Mouse (Mus musculus): ENCODE measurements at regions not wholly inside any gene's neighbourhood (a gene's known extent, or its start where the extent isn't known, plus 50 kb on each side); places are given as distances from the start of the nearest gene placed in this dataset.

DNA sequence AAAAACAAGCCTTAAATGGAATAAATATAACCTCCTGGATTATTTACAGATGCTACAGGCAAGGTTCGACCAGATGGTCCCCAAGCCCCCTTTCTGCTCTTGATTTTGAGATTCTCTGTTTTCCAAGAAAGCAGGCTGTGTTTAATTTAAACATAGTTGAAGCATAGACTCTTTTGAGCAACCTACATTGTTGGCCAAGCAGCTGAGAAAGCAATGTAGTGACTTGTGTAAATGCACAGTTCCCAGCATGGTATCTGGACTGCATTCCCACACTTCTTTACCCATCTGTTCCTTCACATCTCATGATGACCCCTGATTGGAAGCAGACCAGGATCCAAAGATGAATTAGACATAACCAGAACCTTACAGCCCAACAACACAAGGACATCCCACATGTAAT, 120.3 kb upstream of the Tom1l1 start:
- H3K4me3 ChIP-seq (ENCODE audit: low read length): no peak overlapping the region
- H3K4me1 ChIP-seq (ENCODE audit: insufficient read depth, low read length): no peaks in the 10 kb centered on the region
- H3K36me3 ChIP-seq (ENCODE audit: insufficient read depth, low read length): no peaks in the 10 kb centered on the region
- no peaks in the 10 kb centered on the region for H3K27me3 ChIP-seq (ENCODE audit: insufficient read depth, low read length)
- H3K9ac ChIP-seq (replicated peaks; ENCODE audit: low read length): no peak overlapping the region
- WGBS: 67% methylated on average over 1 of the region's 1 CpGs
- no peaks in the 10 kb centered on the region for H3K9me3 ChIP-seq (ENCODE audit: low read length)
- no peak overlapping the region for H3K4me2 ChIP-seq (replicated peaks; ENCODE audit: low read depth, low read length)
- ATAC-seq (ENCODE audit: low FRiP score, low TSS enrichment): no peak
- no peak overlapping the region for H3K27ac ChIP-seq (ENCODE audit: low read length)

DNA sequence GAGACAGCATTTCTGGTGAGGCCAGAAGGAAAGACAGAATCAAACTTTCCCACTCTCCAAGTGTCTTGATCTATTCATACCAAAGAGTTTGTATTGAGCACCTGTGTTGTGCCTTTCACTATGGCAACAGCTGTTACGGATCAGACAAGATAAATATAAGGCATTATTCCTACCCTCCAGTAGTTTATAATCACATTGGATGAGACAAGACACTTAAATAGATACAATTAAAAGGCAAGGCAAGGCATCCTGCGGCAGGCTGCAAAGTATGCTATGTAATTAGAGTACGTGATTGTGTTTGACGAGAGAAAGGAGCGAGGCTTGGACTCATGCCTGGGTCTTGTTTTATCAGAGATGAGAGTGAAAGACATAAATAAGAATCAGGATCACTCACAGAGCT, 119.2 kb upstream of the Tom1l1 start:
- Histone ChIP-seq H3K36me3 (ENCODE audit: insufficient read depth, low read length) (no peaks in the 10 kb centered on the region), H3K4me3 (ENCODE audit: low read length) (no peak overlapping the region), H3K4me2 (replicated peaks; ENCODE audit: low read depth, low read length) (no peak overlapping the region), H3K9ac (replicated peaks; ENCODE audit: low read length) (no peak overlapping the region), H3K27ac (ENCODE audit: low read length) (no peak overlapping the region), H3K9me3 (ENCODE audit: low read length) (no peaks in the 10 kb centered on the region), H3K27me3 (ENCODE audit: insufficient read depth, low read length) (no peaks in the 10 kb centered on the region), H3K4me1 (ENCODE audit: insufficient read depth, low read length) (no peaks in the 10 kb centered on the region)
- no peak for ATAC-seq (ENCODE audit: low FRiP score, low TSS enrichment)
- 75% methylated on average over 5 of the region's 5 CpGs for WGBS

DNA sequence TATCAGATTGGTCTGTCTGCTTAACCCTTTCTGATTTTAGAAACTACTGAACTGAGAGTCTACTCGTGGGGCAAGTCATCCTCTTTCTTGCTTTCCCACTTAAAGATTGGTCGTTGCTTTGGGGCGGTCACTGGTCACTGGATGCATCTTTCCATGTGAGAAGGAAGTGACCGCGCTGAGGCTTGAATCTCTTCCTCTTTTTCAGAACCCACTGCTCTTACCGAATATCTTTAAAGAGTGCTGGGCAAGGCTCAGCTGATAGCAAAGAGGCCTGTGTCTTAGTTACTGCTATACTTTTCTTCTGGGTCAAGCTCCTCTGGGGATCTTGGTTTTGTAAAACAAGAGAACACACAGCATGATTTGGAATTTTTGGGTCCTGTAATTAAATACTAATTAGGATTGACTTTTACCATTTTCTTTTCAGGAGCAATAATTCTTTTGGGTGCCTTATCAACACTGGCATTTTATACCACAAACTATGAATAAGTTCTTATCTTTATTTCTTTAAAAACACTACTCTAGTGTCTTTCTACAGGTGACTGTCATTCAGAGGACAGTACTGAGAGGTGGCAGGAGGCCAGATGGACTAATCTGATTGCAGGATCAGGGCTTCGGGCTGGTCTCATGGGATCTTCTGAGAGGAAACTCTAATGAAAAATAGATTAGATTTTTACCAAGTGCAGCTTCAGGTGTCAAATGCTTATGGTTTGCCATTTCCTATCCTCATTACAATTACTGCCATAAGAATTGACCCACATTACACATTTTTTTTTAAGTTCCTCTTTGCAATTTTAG, 114.6 kb upstream of the Tom1l1 start:
- no peaks in the 10 kb centered on the region for H3K4me1 ChIP-seq (ENCODE audit: insufficient read depth, low read length)
- 80% methylated on average over 7 of the region's 7 CpGs for WGBS
- H3K4me3 ChIP-seq (ENCODE audit: low read length): no peak overlapping the region
- H3K9ac ChIP-seq (replicated peaks; ENCODE audit: low read length): no peak overlapping the region
- no peak overlapping the region for H3K27ac ChIP-seq (ENCODE audit: low read length)
- H3K27me3 ChIP-seq (ENCODE audit: insufficient read depth, low read length): no peaks in the 10 kb centered on the region
- no peaks in the 10 kb centered on the region for H3K9me3 ChIP-seq (ENCODE audit: low read length)
- ATAC-seq (ENCODE audit: low FRiP score, low TSS enrichment): no peak
- no peak overlapping the region for H3K4me2 ChIP-seq (replicated peaks; ENCODE audit: low read depth, low read length)
- no peaks in the 10 kb centered on the region for H3K36me3 ChIP-seq (ENCODE audit: insufficient read depth, low read length)

DNA sequence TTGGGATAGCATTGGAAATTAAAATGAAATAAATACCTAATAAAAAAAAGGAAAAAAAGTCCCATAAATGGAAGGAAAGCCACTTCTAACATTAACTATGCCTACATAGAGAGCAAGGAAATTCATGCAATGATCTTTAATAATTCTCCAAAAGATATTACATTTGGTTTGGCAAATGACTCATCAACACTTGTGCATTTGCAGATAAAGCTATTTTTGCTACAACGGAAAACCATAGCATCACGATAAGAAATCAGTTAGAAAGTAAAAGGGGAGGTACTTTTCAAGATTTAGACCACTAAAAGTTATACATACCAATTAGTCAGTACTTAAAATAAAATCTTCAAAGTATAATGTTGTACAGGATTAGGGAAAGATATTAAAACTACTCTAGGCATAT, 109.4 kb upstream of the Tom1l1 start:
- Histone ChIP-seq H3K9ac (replicated peaks; ENCODE audit: low read length) (no peak overlapping the region), H3K4me3 (ENCODE audit: low read length) (no peak overlapping the region), H3K4me1 (ENCODE audit: insufficient read depth, low read length) (no peaks in the 10 kb centered on the region), H3K36me3 (ENCODE audit: insufficient read depth, low read length) (no peaks in the 10 kb centered on the region), H3K27me3 (ENCODE audit: insufficient read depth, low read length) (no peaks in the 10 kb centered on the region), H3K4me2 (replicated peaks; ENCODE audit: low read depth, low read length) (no peak overlapping the region), H3K27ac (ENCODE audit: low read length) (no peak overlapping the region), H3K9me3 (ENCODE audit: low read length) (no peaks in the 10 kb centered on the region)
- WGBS: 91% methylated on average over 2 of the region's 2 CpGs
- ATAC-seq (ENCODE audit: low FRiP score, low TSS enrichment): no peak

- Histone ChIP-seq H3K9ac (replicated peaks; ENCODE audit: low read length) (no peak overlapping the region), H3K36me3 (ENCODE audit: insufficient read depth, low read length) (no peaks in the 10 kb centered on the region), H3K27me3 (ENCODE audit: insufficient read depth, low read length) (no peaks in the 10 kb centered on the region), H3K4me1 (ENCODE audit: insufficient read depth, low read length) (no peaks in the 10 kb centered on the region), H3K27ac (ENCODE audit: low read length) (no peak overlapping the region), H3K4me3 (ENCODE audit: low read length) (no peak overlapping the region), H3K9me3 (ENCODE audit: low read length) (no peaks in the 10 kb centered on the region), H3K4me2 (replicated peaks; ENCODE audit: low read depth, low read length) (no peak overlapping the region)
- peak; percentile 54 for ATAC-seq (ENCODE audit: low FRiP score, low TSS enrichment)
- WGBS: 83% methylated on average over 8 of the region's 8 CpGs
These were observed 95.4 kb upstream of the Tom1l1 start for GRCm38 (mm10) chr11:90783537-90783936.

DNA sequence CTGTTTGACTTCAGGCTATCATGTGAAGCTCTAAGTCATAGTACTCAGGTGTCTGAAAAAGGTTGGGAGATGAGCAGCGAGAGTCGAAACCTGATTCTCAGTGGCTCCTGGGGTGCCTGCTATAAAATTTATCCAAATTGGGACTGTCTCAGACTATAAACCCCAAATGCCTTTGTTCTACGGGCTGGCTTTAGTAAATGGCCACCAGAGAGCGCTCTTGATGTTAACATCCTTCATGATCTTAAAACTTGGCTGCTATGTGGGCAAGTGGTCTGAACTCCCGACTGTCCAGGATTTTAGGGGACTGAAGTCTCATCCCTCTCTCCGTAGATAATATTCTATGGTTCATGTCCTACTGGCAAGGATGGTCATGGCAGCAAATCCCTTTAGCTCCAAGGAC, 94.8 kb upstream of the Tom1l1 start:
- peak; percentile 81; the same call in 1 of the 2 replicates for ATAC-seq (ENCODE audit: low FRiP score, low TSS enrichment)
- Histone ChIP-seq H3K4me1 (ENCODE audit: insufficient read depth, low read length) (no peaks in the 10 kb centered on the region), H3K36me3 (ENCODE audit: insufficient read depth, low read length) (no peaks in the 10 kb centered on the region), H3K9ac (replicated peaks; ENCODE audit: low read length) (no peak overlapping the region), H3K9me3 (ENCODE audit: low read length) (no peaks in the 10 kb centered on the region), H3K4me3 (ENCODE audit: low read length) (no peak overlapping the region), H3K27ac (ENCODE audit: low read length) (no peak overlapping the region), H3K27me3 (ENCODE audit: insufficient read depth, low read length) (no peaks in the 10 kb centered on the region), H3K4me2 (replicated peaks; ENCODE audit: low read depth, low read length) (no peak overlapping the region)
- 27% methylated on average over 6 of the region's 6 CpGs for WGBS

DNA sequence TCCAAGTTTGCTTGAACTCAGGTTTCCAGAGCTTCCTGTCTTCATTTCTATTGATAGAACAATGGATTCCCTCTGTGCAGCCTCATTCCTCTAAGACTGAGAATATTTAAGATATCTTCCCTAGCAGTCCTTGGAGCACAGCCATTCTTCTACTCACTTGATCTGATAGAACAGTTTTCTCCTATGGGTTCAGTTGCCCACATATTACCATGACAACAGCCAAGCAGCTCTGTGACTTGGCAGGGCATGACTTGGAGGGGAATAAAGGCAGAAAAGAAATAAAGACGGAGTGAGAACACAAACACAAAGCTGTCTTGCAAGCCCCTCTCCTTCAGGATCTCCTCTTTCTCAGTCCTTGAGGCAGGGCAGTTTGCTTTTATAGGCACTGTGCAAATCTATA, 87.6 kb upstream of the Tom1l1 start:
- 49% methylated on average over 1 of the region's 1 CpGs for WGBS
- Histone ChIP-seq H3K9me3 (ENCODE audit: low read length) (no peaks in the 10 kb centered on the region), H3K4me1 (ENCODE audit: insufficient read depth, low read length) (no peaks in the 10 kb centered on the region), H3K27ac (ENCODE audit: low read length) (no peak overlapping the region), H3K9ac (replicated peaks; ENCODE audit: low read length) (no peak overlapping the region), H3K4me2 (replicated peaks; ENCODE audit: low read depth, low read length) (no peak overlapping the region), H3K27me3 (ENCODE audit: insufficient read depth, low read length) (no peaks in the 10 kb centered on the region), H3K36me3 (ENCODE audit: insufficient read depth, low read length) (no peaks in the 10 kb centered on the region), H3K4me3 (ENCODE audit: low read length) (no peak overlapping the region)
- ATAC-seq (ENCODE audit: low FRiP score, low TSS enrichment): no peak

DNA sequence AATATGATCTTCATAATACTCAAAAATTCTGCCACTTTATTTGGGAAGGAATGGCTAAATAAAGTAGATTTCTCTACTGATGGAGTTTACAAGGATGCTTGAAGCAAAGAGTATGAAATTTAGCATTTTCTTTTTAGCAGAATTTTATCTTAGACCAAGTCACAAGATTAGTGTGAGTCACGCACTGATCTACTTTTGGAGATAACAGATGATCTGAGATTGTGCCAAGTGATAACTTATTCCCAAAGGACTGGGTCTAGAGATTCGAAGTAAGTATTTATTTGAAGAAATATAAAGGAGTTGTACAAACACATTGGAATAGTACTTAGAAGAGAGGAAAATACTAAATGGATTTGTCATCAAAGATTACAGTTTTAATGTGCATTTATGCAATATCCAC, 67.8 kb upstream of the Tom1l1 start:
- H3K4me1 ChIP-seq (ENCODE audit: insufficient read depth, low read length): no peaks in the 10 kb centered on the region
- no peak overlapping the region for H3K27ac ChIP-seq (ENCODE audit: low read length)
- H3K4me3 ChIP-seq (ENCODE audit: low read length): no peak overlapping the region
- H3K4me2 ChIP-seq (replicated peaks; ENCODE audit: low read depth, low read length): no peak overlapping the region
- 78% methylated on average over 2 of the region's 2 CpGs for WGBS
- no peaks in the 10 kb centered on the region for H3K9me3 ChIP-seq (ENCODE audit: low read length)
- no peaks in the 10 kb centered on the region for H3K36me3 ChIP-seq (ENCODE audit: insufficient read depth, low read length)
- ATAC-seq (ENCODE audit: low FRiP score, low TSS enrichment): no peak
- no peak overlapping the region for H3K9ac ChIP-seq (replicated peaks; ENCODE audit: low read length)
- H3K27me3 ChIP-seq (ENCODE audit: insufficient read depth, low read length): no peaks in the 10 kb centered on the region

GRCm38 (mm10) chr11:90748448-90748847, 60.3 kb upstream of the Tom1l1 start:
- no peak for ATAC-seq (ENCODE audit: low FRiP score, low TSS enrichment)
- H3K4me3 ChIP-seq (ENCODE audit: low read length): no peak overlapping the region
- no peak overlapping the region for H3K4me2 ChIP-seq (replicated peaks; ENCODE audit: low read depth, low read length)
- H3K9ac ChIP-seq (replicated peaks; ENCODE audit: low read length): no peak overlapping the region
- H3K9me3 ChIP-seq (ENCODE audit: low read length): no peaks in the 10 kb centered on the region
- no peaks in the 10 kb centered on the region for H3K36me3 ChIP-seq (ENCODE audit: insufficient read depth, low read length)
- no peaks in the 10 kb centered on the region for H3K27me3 ChIP-seq (ENCODE audit: insufficient read depth, low read length)
- no peak overlapping the region for H3K27ac ChIP-seq (ENCODE audit: low read length)
- WGBS: 57% methylated on average over 3 of the region's 3 CpGs
- H3K4me1 ChIP-seq (ENCODE audit: insufficient read depth, low read length): no peaks in the 10 kb centered on the region

GRCm38 (mm10) chr11:90741952-90742617, 53.9 kb upstream of the Tom1l1 start:
- 56% methylated on average over 10 of the region's 10 CpGs for WGBS

More at GRCm38 (mm10) chr11:90741952-90742617, 53.9 kb upstream of the Tom1l1 start:
- Histone ChIP-seq H3K27ac (ENCODE audit: low read length) (no peak overlapping the region), H3K36me3 (ENCODE audit: insufficient read depth, low read length) (no peaks in the 10 kb centered on the region), H3K4me2 (replicated peaks; ENCODE audit: low read depth, low read length) (no peak overlapping the region), H3K9ac (replicated peaks; ENCODE audit: low read length) (no peak overlapping the region), H3K4me3 (ENCODE audit: low read length) (no peak overlapping the region), H3K27me3 (ENCODE audit: insufficient read depth, low read length) (no peaks in the 10 kb centered on the region), H3K4me1 (ENCODE audit: insufficient read depth, low read length) (no peaks in the 10 kb centered on the region), H3K9me3 (ENCODE audit: low read length) (no peaks in the 10 kb centered on the region)
- ATAC-seq (ENCODE audit: low FRiP score, low TSS enrichment): no peak

All from kidney, embryonic 16.5 days (tissue).